In genomic region chr8:84001281-84002000, GRCm38 (mm10) we compare ENCODE assay signal across 9 mouse cellular contexts. TPM values are rescaled to one million over a fixed set of nuclear protein-coding genes. Genes with fewer than 3 reads are reported as not detected.
DNase-seq lines count a peak whose midpoint lies in the region; ATAC-seq and TF ChIP-seq lines count a peak whose summit lies in the region.
"Had no signal": no experiment of that assay in that cellular context is flagged by ENCODE, and none has a peak within 500 bp of the region (broad histone marks: within the 10 kb centered on the region; RNA-seq: fewer than 3 reads in every experiment).

Gene 1700067K01Rik, plus strand, starts transcription at chr8:84001502.

- peaks cover 21% of the 10 kb centered on the region for H3K36me3 ChIP-seq in heart, embryonic 12.5 days
- peaks cover 21% of the 10 kb centered on the region for H3K36me3 ChIP-seq in ES-E14 (ENCODE audit: control insufficient read depth, insufficient read depth, low read length, poor library complexity, severe bottlenecking)
- H3K36me3 ChIP-seq in forebrain, embryonic 15.5 days, result peaks cover 17% of the 10 kb centered on the region
- peaks cover 19% of the 10 kb centered on the region for H3K36me3 ChIP-seq in midbrain, embryonic 13.5 days

- intact Hi-C loops in left cerebral cortex, postnatal 25 days (cut with DNase I), result no loop called here

- no peaks in the 10 kb centered on the region for H3K9me3 ChIP-seq in heart, embryonic 12.5 days (replicated peaks)
- H3K9me3 ChIP-seq in ES-E14 (ENCODE audit: control insufficient read depth, insufficient read depth, low read depth, low read length), result no peaks in the 10 kb centered on the region
- no peaks in the 10 kb centered on the region for H3K9me3 ChIP-seq in forebrain, embryonic 15.5 days
- no peaks in the 10 kb centered on the region for H3K9me3 ChIP-seq in midbrain, embryonic 13.5 days

- peak within 1 kb of the TSS; percentile 26; the same call in 1 of the 2 replicates for H3K9ac ChIP-seq in heart, embryonic 12.5 days
- peak within 1 kb of the TSS; percentile 68 for H3K9ac ChIP-seq in ES-E14 (ENCODE audit: insufficient read depth, low read depth, low read length, poor library complexity, severe bottlenecking)
- H3K9ac ChIP-seq in forebrain, embryonic 15.5 days (replicated peaks), result peak within 1 kb of the TSS; percentile 8; the same call in 1 of the 2 replicates
- peak within 1 kb of the TSS; percentile 52; the same call in 1 of the 2 replicates for H3K9ac ChIP-seq in midbrain, embryonic 13.5 days (replicated peaks)

- peaks cover 37% of the 10 kb centered on the region for H3K4me1 ChIP-seq in heart, embryonic 12.5 days (replicated peaks)
- H3K4me1 ChIP-seq in ES-E14 (ENCODE audit: control insufficient read depth in 2 of 2, insufficient read depth in 2 of 2, low read length in 2 of 2, poor library complexity in 1 of 2), result peaks cover 13 to 18% of the 10 kb centered on the region in 2 experiments
- peaks cover 43% of the 10 kb centered on the region for H3K4me1 ChIP-seq in forebrain, embryonic 15.5 days
- H3K4me1 ChIP-seq in midbrain, embryonic 13.5 days (replicated peaks), result peaks cover 41% of the 10 kb centered on the region

- H3K4me3 ChIP-seq in heart, embryonic 12.5 days, result peak within 1 kb of the TSS; percentile 14; the same call in 1 of the 2 replicates
- H3K4me3 ChIP-seq in ES-E14 (ENCODE audit: insufficient read depth in 1 of 2, low read depth in 1 of 2, low read length in 2 of 2, poor library complexity in 1 of 2, severe bottlenecking in 1 of 2), result peak within 1 kb of the TSS; percentile 52 to 59
- peak within 1 kb of the TSS; percentile 2; the same call in 1 of the 2 replicates for H3K4me3 ChIP-seq in forebrain, embryonic 15.5 days
- peak within 1 kb of the TSS; percentile 12; the same call in 1 of the 2 replicates for H3K4me3 ChIP-seq in midbrain, embryonic 13.5 days (replicated peaks)

- WGBS in heart, embryonic 12.5 days, result 37% methylated on average over 61 of the region's 61 CpGs
- 20% methylated on average over 61 of the region's 61 CpGs for WGBS in forebrain, embryonic 15.5 days
- WGBS in midbrain, embryonic 13.5 days, result 19% methylated on average over 58 of the region's 61 CpGs

- no peak for DNase-seq in heart, adult 18-20 months
- DNase-seq in ES-E14 (ENCODE audit: low read depth, low spot score), result no peak
- no peak for DNase-seq in left cerebral cortex, postnatal 25 days (ENCODE audit: low spot score in 2 of 2)
- DNase-seq in frontal cortex, postnatal 36 days (ENCODE audit: low spot score in 2 of 2), result no peak
- no peak for DNase-seq in gastrocnemius, postnatal 4 days (ENCODE audit: low spot score in 2 of 2)

- no peak for ATAC-seq in heart, embryonic 12.5 days (ENCODE audit: insufficient number of reproducible peaks, low FRiP score)
- ATAC-seq in forebrain, embryonic 15.5 days (replicated peaks), result no peak
- ATAC-seq in midbrain, embryonic 13.5 days, result no peak

- H3K27me3 ChIP-seq in heart, embryonic 12.5 days (replicated peaks), result peaks cover 19% of the 10 kb centered on the region
- H3K27me3 ChIP-seq in forebrain, embryonic 15.5 days, result peaks cover 14% of the 10 kb centered on the region
- peaks cover 43% of the 10 kb centered on the region for H3K27me3 ChIP-seq in midbrain, embryonic 13.5 days

- peak within 1 kb of the TSS; percentile 35 for H3K4me2 ChIP-seq in heart, embryonic 12.5 days
- 0 out of 2 replicates have a peak within 1 kb of the TSS, but pooled peaks have one; percentile 1 for H3K4me2 ChIP-seq in forebrain, embryonic 15.5 days (replicated peaks)
- H3K4me2 ChIP-seq in midbrain, embryonic 13.5 days (replicated peaks), result peak within 1 kb of the TSS; percentile 37

- H3K27ac ChIP-seq in heart, embryonic 12.5 days (ENCODE audit: poor library complexity, severe bottlenecking), result no peak within 1 kb of the TSS
- H3K27ac ChIP-seq in ES-E14 (ENCODE audit: insufficient read depth, low read depth, low read length, poor library complexity, severe bottlenecking), result no peak within 1 kb of the TSS
- no peak within 1 kb of the TSS for H3K27ac ChIP-seq in forebrain, embryonic 15.5 days (replicated peaks)
- no peak within 1 kb of the TSS for H3K27ac ChIP-seq in midbrain, embryonic 13.5 days

- in situ Hi-C loops in ES-E14 (cut with MboI; ENCODE audit: low sequenced_read_pairs in 2 of 2, unreplicated experiment in 2 of 2), result no loop called here

TF ChIP-seq in ES-E14, 5 proteins besides CTCF, POLR2A, EP300 and RAD21:
- TF ChIP-seq HCFC1 (IDR thresholded peaks at IDR 0.05; ENCODE audit: borderline replicate concordance, insufficient read depth, low read length), result 0 out of 2 replicates have a peak, but pooled peaks have one; percentile 37
- TF ChIP-seq ZC3H11A (IDR thresholded peaks at IDR 0.05; ENCODE audit: borderline replicate concordance, low read depth, low read length), result no peak
TF ChIP-seq in ES-E14: peak in this region for 1.

RNA-seq across cellular contexts. Expression of gene 1700067K01Rik, which starts in this region (rescaled TPM):
- polyA plus RNA-seq in heart, embryonic 12.5 days (2016; fragmentation: Nextera tagmentation; extraction: Ambion mirVana), result 0.22 and 0.54 TPM in 2 replicates
- under 1 TPM in 1 of 2 experiments, not detected in 1; 0.20 TPM for total RNA-seq in heart, adult 18-20 months (2021)
- 1.2 and 1.8 TPM in 2 replicates for total RNA-seq in ES-E14 (2012; rRNA removed)
- polyA plus RNA-seq in forebrain, embryonic 15.5 days (2015; fragmentation: Nextera tagmentation; extraction: Ambion mirVana), result 1.4 TPM in 2 replicates
- polyA plus RNA-seq in midbrain, embryonic 13.5 days (2015; fragmentation: Nextera tagmentation; extraction: Ambion mirVana), result 0.26 and 0.89 TPM in 2 replicates
- under 1 TPM; 0.37 to 0.62 TPM for total RNA-seq in left cerebral cortex, postnatal 25 days (2021)
- under 1 TPM in 1 of 2 experiments, not detected in 1; 0.44 TPM for total RNA-seq in gastrocnemius, postnatal 4 days (2021)
- total RNA-seq: gastrocnemius, adult 8-10 months had no signal

Comparison
In these comparisons a context has a peak if more than half of its experiments do, and no peak if none do; other contexts are left out.
1. H3K4me3 ChIP-seq: peak in every context shown above with its lines; median percentile 56 in ES-E14; 14 in heart, embryonic 12.5 days; 12 in midbrain, embryonic 13.5 days; 2 in forebrain, embryonic 15.5 days.
2. H3K9ac ChIP-seq: peak in every context shown above with its lines; median percentile 68 in ES-E14; 52 in midbrain, embryonic 13.5 days; 26 in heart, embryonic 12.5 days; 8 in forebrain, embryonic 15.5 days.